Comparison of ENCODE assay signal across 13 mouse cellular contexts in genomic region chr2:35447453-35447852, GRCm38 (mm10). TPM values are rescaled to one million over a fixed set of nuclear protein-coding genes. Genes with fewer than 3 reads are reported as not detected.
A peak's percentile ranks its signal among the peaks of the same experiment; 100 is the strongest.
DNase-seq lines count a peak whose midpoint lies in the region; ATAC-seq and TF ChIP-seq lines count a peak whose summit lies in the region.
"Had no signal": no experiment of that assay in that cellular context is flagged by ENCODE, and none has a peak within 500 bp of the region (broad histone marks: within the 10 kb centered on the region; RNA-seq: fewer than 3 reads in every experiment).

No protein-coding gene starts in this region.

- peaks cover 85% of the 10 kb centered on the region for H3K79me2 ChIP-seq in macrophage (ENCODE audit: inconsistent target)

- 76% methylated on average over 7 of the region's 7 CpGs for WGBS in lung, embryonic 14.5 days
- WGBS in lung, postnatal 0 days, result 79% methylated on average over 7 of the region's 7 CpGs
- 46% methylated on average over 7 of the region's 7 CpGs for WGBS in macrophage (ENCODE audit: missing documents)
- 86% methylated on average over 7 of the region's 7 CpGs for WGBS in forebrain, embryonic 14.5 days

- TF ChIP-seq EP300 in lung, postnatal 0 days (IDR thresholded peaks at IDR 0.05), result no peak

- no peak overlapping the region for H3K4me2 ChIP-seq in lung, embryonic 14.5 days
- H3K4me2 ChIP-seq in lung, postnatal 0 days (replicated peaks; ENCODE audit: low read depth, low read length), result no peak overlapping the region
- no peak overlapping the region for H3K4me2 ChIP-seq in forebrain, embryonic 14.5 days (ENCODE audit: low read length)
- H3K4me2 ChIP-seq: neural tube, embryonic 13.5 days had no signal

- H3K27me3 ChIP-seq in lung, embryonic 14.5 days (ENCODE audit: insufficient read depth, low read length), result no peaks in the 10 kb centered on the region
- no peaks in the 10 kb centered on the region for H3K27me3 ChIP-seq in lung, postnatal 0 days (replicated peaks; ENCODE audit: insufficient read depth, low read length)
- H3K27me3 ChIP-seq in forebrain, embryonic 14.5 days (replicated peaks; ENCODE audit: control insufficient read depth, insufficient read depth, low read length), result no peaks in the 10 kb centered on the region
- H3K27me3 ChIP-seq: neural tube, embryonic 13.5 days had no signal

- no peak overlapping the region for H3K4me3 ChIP-seq in gastrocnemius, adult 2 months
- H3K4me3 ChIP-seq in lung, embryonic 14.5 days (ENCODE audit: low read depth, low read length), result no peak overlapping the region
- no peak overlapping the region for H3K4me3 ChIP-seq in lung, postnatal 0 days (ENCODE audit: low read depth, low read length)
- no peak overlapping the region for H3K4me3 ChIP-seq in brown adipose tissue, adult 24 weeks (ENCODE audit: insufficient read depth, low read depth, low read length)
- H3K4me3 ChIP-seq in macrophage (ENCODE audit: inconsistent target), result no peak overlapping the region
- no peak overlapping the region for H3K4me3 ChIP-seq in forebrain, embryonic 14.5 days (ENCODE audit: low read depth, low read length)
- H3K4me3 ChIP-seq: neural tube, embryonic 13.5 days had no signal

- H3K9me3 ChIP-seq in lung, embryonic 14.5 days (ENCODE audit: low read depth, low read length), result no peaks in the 10 kb centered on the region
- H3K9me3 ChIP-seq in lung, postnatal 0 days (ENCODE audit: low read length), result no peaks in the 10 kb centered on the region
- no peaks in the 10 kb centered on the region for H3K9me3 ChIP-seq in forebrain, embryonic 14.5 days (replicated peaks; ENCODE audit: control insufficient read depth, low read length)
- H3K9me3 ChIP-seq: neural tube, embryonic 13.5 days had no signal

- DNase-seq in gastrocnemius, adult 2 months, result no peak
- no peak for DNase-seq in gastrocnemius, adult 18-20 months (ENCODE audit: low spot score)
- DNase-seq in lung, embryonic 14.5 days, result no peak
- DNase-seq in lung, postnatal 0 days (ENCODE audit: low spot score), result no peak
- no peak for DNase-seq in forebrain, embryonic 14.5 days (ENCODE audit: low spot score)
- no peak for DNase-seq in adrenal gland, postnatal 4 days (ENCODE audit: low spot score in 2 of 2)
- DNase-seq: adrenal gland, adult 8-10 months; cerebellum, adult 9-11 months had no signal

- no peak for TF ChIP-seq CTCF in gastrocnemius, adult 2 months (IDR thresholded peaks at IDR 0.05)
- no peak for TF ChIP-seq CTCF in lung, embryonic 14.5 days (IDR thresholded peaks at IDR 0.05; ENCODE audit: low read depth)
- TF ChIP-seq CTCF in lung, postnatal 0 days (IDR thresholded peaks at IDR 0.05), result no peak

- peaks cover 22% of the 10 kb centered on the region; the same call in 1 of the 2 replicates for H3K4me1 ChIP-seq in lung, embryonic 14.5 days (ENCODE audit: insufficient read depth)
- H3K4me1 ChIP-seq in lung, postnatal 0 days (ENCODE audit: insufficient read depth, low read depth, low read length), result peaks cover 16% of the 10 kb centered on the region
- H3K4me1 ChIP-seq in brown adipose tissue, adult 24 weeks (ENCODE audit: control insufficient read depth, insufficient read depth, insufficient read length, low read length), result peaks cover 76% of the 10 kb centered on the region
- H3K4me1 ChIP-seq in forebrain, embryonic 14.5 days (ENCODE audit: control insufficient read depth, insufficient read depth, low read length), result no peaks in the 10 kb centered on the region

- intact Hi-C loops in gastrocnemius, adult 2 months (cut with DNase I), result no loop called here

- H3K27ac ChIP-seq in gastrocnemius, adult 2 months, result 0 out of 2 replicates have a peak overlapping the region, but pooled peaks have one; percentile 75
- H3K27ac ChIP-seq in lung, embryonic 14.5 days (ENCODE audit: low read depth), result peak overlapping the region; percentile 50; the same call in 1 of the 2 replicates
- H3K27ac ChIP-seq in lung, postnatal 0 days (ENCODE audit: low read length), result no peak overlapping the region
- H3K27ac ChIP-seq in brown adipose tissue, adult 24 weeks (replicated peaks; ENCODE audit: low read depth, low read length), result peak overlapping the region; percentile 36; the same call in 1 of the 2 replicates
- peak overlapping the region; percentile 85 for H3K27ac ChIP-seq in macrophage
- H3K27ac ChIP-seq in forebrain, embryonic 14.5 days (ENCODE audit: low read depth, low read length), result no peak overlapping the region
- H3K27ac ChIP-seq: neural tube, embryonic 13.5 days had no signal

- no peaks in the 10 kb centered on the region for H3K36me3 ChIP-seq in lung, embryonic 14.5 days (ENCODE audit: insufficient read depth)
- H3K36me3 ChIP-seq in lung, postnatal 0 days (ENCODE audit: insufficient read depth, low read length), result no peaks in the 10 kb centered on the region
- no peaks in the 10 kb centered on the region for H3K36me3 ChIP-seq in macrophage (ENCODE audit: inconsistent target)
- H3K36me3 ChIP-seq in forebrain, embryonic 14.5 days (ENCODE audit: control insufficient read depth, insufficient read depth, low read length), result no peaks in the 10 kb centered on the region
- H3K36me3 ChIP-seq: neural tube, embryonic 13.5 days had no signal

- H3K9ac ChIP-seq in lung, embryonic 14.5 days, result no peak overlapping the region
- H3K9ac ChIP-seq in lung, postnatal 0 days (replicated peaks; ENCODE audit: low read depth), result no peak overlapping the region
- H3K9ac ChIP-seq in forebrain, embryonic 14.5 days (ENCODE audit: low read length), result no peak overlapping the region
- H3K9ac ChIP-seq: neural tube, embryonic 13.5 days had no signal

- ATAC-seq in lung, embryonic 14.5 days (ENCODE audit: insufficient read depth), result no peak
- no peak for ATAC-seq in lung, postnatal 0 days
- ATAC-seq in forebrain, embryonic 14.5 days, result no peak

RNA-seq across cellular contexts. Expression of gene Ggta1, which starts 15.6 kb away (rescaled TPM):
- total RNA-seq in gastrocnemius, adult 2 months (2021), result 10 to 100 TPM in 1 of 2 experiments, 1 to 10 TPM in 1; 6.3 to 11.2 TPM
- total RNA-seq in gastrocnemius, adult 18-20 months (2021), result 1 to 10 TPM; 5.0 to 6.3 TPM
- 16.4 and 16.9 TPM in 2 replicates for polyA plus RNA-seq in lung, embryonic 14.5 days (2014; fragmentation: Nextera tagmentation; extraction: Ambion mirVana)
- 21.8 and 25.6 TPM in 2 replicates for polyA plus RNA-seq in lung, postnatal 0 days (2015; fragmentation: Nextera tagmentation; extraction: Ambion mirVana)
- 8.8 and 14.5 TPM in 2 replicates for polyA plus RNA-seq in brown adipose tissue, adult 24 weeks (2012; ENCODE audit: insufficient read depth, insufficient read length, missing spikeins)
- 100 to 1,000 TPM in 6 of 26 experiments, 10 to 100 TPM in 19, 1 to 10 TPM in 1; 9.2 to 143 (median 58.4) TPM for total RNA-seq in macrophage (2018; cell fraction: chromatin; rRNA removed)
- total RNA-seq in macrophage (2018; cell fraction: cytosol; rRNA removed), result 100 to 1,000 TPM in 11 of 26 experiments, 10 to 100 TPM in 15; 40.1 to 135 (median 81.6) TPM
- 100 to 1,000 TPM in 11 of 26 experiments, 10 to 100 TPM in 15; 38.3 to 241 (median 91.4) TPM for total RNA-seq in macrophage (2018; cell fraction: nucleus; rRNA removed)
- polyA plus RNA-seq in macrophage (2018), result 86.0 to 211 TPM (median 135 TPM) in 3 replicates
- polyA plus RNA-seq in forebrain, embryonic 14.5 days (2014; fragmentation: Nextera tagmentation; extraction: Ambion mirVana), result 5.0 and 6.1 TPM in 2 replicates
- total RNA-seq in adrenal gland, postnatal 4 days (2021), result 10 to 100 TPM; 15.0 to 15.4 TPM

RNA-seq across cellular contexts. Expression of gene 4930402F06Rik, which starts 50.5 kb away (rescaled TPM):
- not detected for total RNA-seq in gastrocnemius, adult 2 months (2021)
- total RNA-seq in gastrocnemius, adult 18-20 months (2021), result not detected
- not detected in 2 replicates for polyA plus RNA-seq in lung, embryonic 14.5 days (2014; fragmentation: Nextera tagmentation; extraction: Ambion mirVana)
- polyA plus RNA-seq in lung, postnatal 0 days (2015; fragmentation: Nextera tagmentation; extraction: Ambion mirVana), result not detected in 2 replicates
- polyA plus RNA-seq in brown adipose tissue, adult 24 weeks (2012; ENCODE audit: insufficient read depth, insufficient read length, missing spikeins), result not detected in 2 replicates
- total RNA-seq in macrophage (2018; cell fraction: chromatin; rRNA removed), result not detected
- total RNA-seq in macrophage (2018; cell fraction: cytosol; rRNA removed), result not detected
- not detected for total RNA-seq in macrophage (2018; cell fraction: nucleus; rRNA removed)
- not detected in 3 replicates for polyA plus RNA-seq in macrophage (2018)
- polyA plus RNA-seq in forebrain, embryonic 14.5 days (2014; fragmentation: Nextera tagmentation; extraction: Ambion mirVana), result not detected in 2 replicates
- total RNA-seq in adrenal gland, postnatal 4 days (2021), result not detected
- total RNA-seq: adrenal gland, adult 8-10 months; hematopoietic stem cell, adult 5-6 weeks; layer of hippocampus, adult 8-10 months had no signal
- polyA plus RNA-seq: neural tube, embryonic 13.5 days had no signal

Comparison
In these comparisons a context has a peak if more than half of its experiments do, and no peak if none do; other contexts are left out.
1. H3K27ac ChIP-seq: peak in gastrocnemius, adult 2 months (single experiment), lung, embryonic 14.5 days (single experiment), brown adipose tissue, adult 24 weeks (single experiment) and macrophage (single experiment); none in lung, postnatal 0 days (single experiment) and forebrain, embryonic 14.5 days (single experiment).